Mouse (Mus musculus): ENCODE data around the gene Adgrb2. TPM values are rescaled to one million over a fixed set of nuclear protein-coding genes. Genes with fewer than 3 reads are reported as not detected.

The Adgrb2 gene
- polyA plus RNA-seq, 1 experiment from 2014 or later: 2.5 TPM

DNA sequence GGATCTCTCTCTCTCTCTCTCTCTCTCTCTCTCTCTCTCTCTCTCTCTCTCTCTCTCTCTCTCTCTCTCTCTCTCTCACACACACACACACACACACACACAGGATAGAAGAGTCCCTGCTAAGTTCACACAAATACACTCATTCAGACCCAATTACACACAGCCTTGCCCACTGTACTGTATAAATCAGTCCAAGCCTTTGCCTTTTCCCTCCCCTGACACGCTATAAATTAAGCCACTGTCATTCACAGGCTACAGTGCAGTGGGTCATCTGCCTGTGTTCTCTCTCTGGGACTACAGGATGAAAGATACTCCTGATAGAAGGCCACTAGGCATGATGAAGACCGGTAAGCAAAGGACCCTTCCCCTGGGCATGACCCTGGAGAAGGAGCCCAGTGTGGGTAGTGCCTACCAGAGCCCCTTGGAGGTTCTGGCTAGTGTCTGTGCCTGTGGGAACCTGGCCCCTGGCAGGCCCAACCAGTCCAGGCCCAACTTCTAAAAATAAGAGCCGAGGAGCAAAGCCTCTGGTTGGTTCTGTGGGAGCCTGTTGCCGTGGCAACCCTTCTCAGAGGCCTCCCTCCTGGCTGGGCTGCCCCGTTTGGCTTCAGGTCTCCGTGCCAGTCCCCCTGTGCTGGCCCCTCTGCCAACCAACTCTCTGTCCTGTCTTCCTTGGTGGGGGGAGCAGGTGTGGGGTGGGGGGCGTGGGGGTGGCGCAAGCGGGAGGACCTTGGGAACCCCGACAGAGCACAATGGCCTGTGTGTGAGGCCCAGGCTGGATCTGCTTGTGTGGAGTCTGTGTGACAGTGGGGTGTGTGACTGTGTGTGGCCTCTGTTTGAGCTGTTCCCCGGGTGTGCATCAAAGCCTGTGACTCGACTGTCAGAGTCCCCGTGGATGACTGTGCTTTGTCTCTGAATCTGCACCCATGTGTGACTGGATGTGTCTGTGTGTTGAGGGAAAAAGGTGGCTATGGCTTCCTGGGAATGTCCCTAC is 17.4 kb upstream of the Adgrb2 start:
- Histone ChIP-seq H3K9me3 (replicated peaks; ENCODE audit: control insufficient read depth, low read length) (no peaks in the 10 kb centered on the region), H3K27ac (ENCODE audit: low read depth, low read length) (no peak overlapping the region), H3K27me3 (ENCODE audit: control insufficient read depth, insufficient read depth, low read length) (peaks cover 8% of the 10 kb centered on the region; the same call in 1 of the 2 replicates), H3K9ac (ENCODE audit: low read depth, low read length) (no peak overlapping the region), H3K4me1 (ENCODE audit: control insufficient read depth, insufficient read depth, low read length) (peaks cover 13% of the 10 kb centered on the region), H3K36me3 (ENCODE audit: control insufficient read depth, insufficient read depth, low read length) (no peaks in the 10 kb centered on the region), H3K4me3 (ENCODE audit: low read depth, low read length) (no peak overlapping the region), H3K4me2 (no peak overlapping the region)
- WGBS (ENCODE audit: insufficient replicate concordance): 54% methylated on average over 13 of the region's 13 CpGs
- 0 out of 2 replicates have a peak, but pooled peaks have one; percentile 11 for ATAC-seq (replicated peaks; ENCODE audit: insufficient number of reproducible peaks, low FRiP score, low TSS enrichment)

DNA sequence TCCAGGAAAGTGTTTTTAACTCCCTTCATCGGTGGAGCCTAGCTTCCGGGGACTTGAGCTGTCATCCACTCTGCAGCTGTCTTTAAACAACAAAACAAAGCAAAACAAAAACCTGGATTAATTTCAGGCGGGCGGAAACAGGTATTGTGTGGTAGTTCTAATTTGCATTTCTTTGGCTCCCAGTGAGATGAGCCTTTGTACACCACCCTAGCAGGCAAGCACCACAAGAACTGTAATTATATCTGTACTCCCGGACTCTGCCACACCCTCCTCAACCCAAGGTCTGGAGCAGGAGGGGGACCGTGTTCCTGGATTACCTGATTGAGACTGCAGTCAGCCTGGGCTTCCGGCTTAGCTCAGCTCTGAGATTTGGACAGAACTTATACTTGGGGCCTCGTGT is 14.5 kb upstream of the Adgrb2 start:
- H3K27me3 ChIP-seq (ENCODE audit: control insufficient read depth, insufficient read depth, low read length): peaks cover 22% of the 10 kb centered on the region
- H3K36me3 ChIP-seq (ENCODE audit: control insufficient read depth, insufficient read depth, low read length): no peaks in the 10 kb centered on the region
- 64% methylated on average over 8 of the region's 8 CpGs for WGBS (ENCODE audit: insufficient replicate concordance)

DNA sequence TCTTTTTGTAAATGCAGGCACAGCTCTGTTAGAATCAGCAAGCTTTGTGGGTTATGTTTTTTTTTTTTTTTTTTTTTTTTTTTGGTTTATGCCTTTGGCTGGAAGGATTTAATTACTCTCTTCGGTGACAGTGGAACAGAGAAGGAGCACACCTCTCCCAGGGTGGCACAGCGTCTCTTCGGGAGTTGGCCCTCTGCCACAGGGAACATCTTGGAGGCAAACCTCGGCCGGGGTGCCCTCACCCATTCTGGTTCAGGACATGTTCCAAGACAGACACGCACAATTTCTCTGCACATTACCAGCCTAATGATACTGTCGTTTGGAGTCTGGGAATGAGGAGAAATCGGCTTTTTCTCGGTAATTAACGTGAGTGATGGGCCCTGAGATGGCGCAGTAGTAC is 13.8 kb upstream of the Adgrb2 start:
- Histone ChIP-seq H3K9me3 (replicated peaks; ENCODE audit: control insufficient read depth, low read length) (no peaks in the 10 kb centered on the region), H3K4me3 (ENCODE audit: low read depth, low read length) (no peak overlapping the region), H3K27me3 (ENCODE audit: control insufficient read depth, insufficient read depth, low read length) (peaks cover 18% of the 10 kb centered on the region), H3K4me2 (no peak overlapping the region), H3K4me1 (ENCODE audit: control insufficient read depth, insufficient read depth, low read length) (peaks cover 5% of the 10 kb centered on the region; the same call in 1 of the 2 replicates), H3K27ac (ENCODE audit: low read depth, low read length) (no peak overlapping the region), H3K9ac (ENCODE audit: low read depth, low read length) (no peak overlapping the region), H3K36me3 (ENCODE audit: control insufficient read depth, insufficient read depth, low read length) (no peaks in the 10 kb centered on the region)
- WGBS (ENCODE audit: insufficient replicate concordance): 87% methylated on average over 11 of the region's 11 CpGs
- ATAC-seq (replicated peaks; ENCODE audit: insufficient number of reproducible peaks, low FRiP score, low TSS enrichment): no peak

More for the DNA sequence above, 14.5 kb upstream of the Adgrb2 start:
- Histone ChIP-seq H3K9ac (ENCODE audit: low read depth, low read length) (no peak overlapping the region), H3K4me2 (no peak overlapping the region), H3K4me1 (ENCODE audit: control insufficient read depth, insufficient read depth, low read length) (peaks cover 10% of the 10 kb centered on the region), H3K4me3 (ENCODE audit: low read depth, low read length) (no peak overlapping the region), H3K27ac (ENCODE audit: low read depth, low read length) (no peak overlapping the region), H3K9me3 (replicated peaks; ENCODE audit: control insufficient read depth, low read length) (no peaks in the 10 kb centered on the region)
- no peak for ATAC-seq (replicated peaks; ENCODE audit: insufficient number of reproducible peaks, low FRiP score, low TSS enrichment)

DNA sequence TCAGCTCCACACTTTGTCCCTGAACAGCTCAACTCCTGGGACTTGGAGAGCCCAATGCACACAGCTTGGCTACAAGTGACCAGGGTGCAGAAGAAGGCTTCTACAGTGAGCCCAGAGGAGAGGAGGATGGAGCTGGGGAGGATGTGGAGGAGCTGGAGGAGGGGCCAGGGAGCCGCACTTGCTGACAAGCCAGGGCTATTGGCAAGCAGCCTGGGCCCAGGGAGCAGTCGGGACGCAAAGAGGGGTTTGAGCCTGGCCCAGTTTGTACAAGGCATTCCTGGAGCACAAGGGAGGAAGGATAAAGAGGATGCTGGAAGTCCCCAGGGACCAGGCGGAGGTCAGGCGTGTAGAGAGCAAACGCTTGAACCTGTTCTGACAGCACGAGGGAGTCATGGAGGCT is 12.7 kb upstream of the Adgrb2 start:
- Histone ChIP-seq H3K9ac (ENCODE audit: low read depth, low read length) (no peak overlapping the region), H3K27me3 (ENCODE audit: control insufficient read depth, insufficient read depth, low read length) (peaks cover 21% of the 10 kb centered on the region), H3K36me3 (ENCODE audit: control insufficient read depth, insufficient read depth, low read length) (no peaks in the 10 kb centered on the region), H3K9me3 (replicated peaks; ENCODE audit: control insufficient read depth, low read length) (no peaks in the 10 kb centered on the region), H3K4me1 (ENCODE audit: control insufficient read depth, insufficient read depth, low read length) (peaks cover 5% of the 10 kb centered on the region; the same call in 1 of the 2 replicates), H3K27ac (ENCODE audit: low read depth, low read length) (no peak overlapping the region), H3K4me2 (no peak overlapping the region), H3K4me3 (ENCODE audit: low read depth, low read length) (no peak overlapping the region)
- 27% methylated on average over 7 of the region's 7 CpGs for WGBS (ENCODE audit: insufficient replicate concordance)
- ATAC-seq (replicated peaks; ENCODE audit: insufficient number of reproducible peaks, low FRiP score, low TSS enrichment): no peak; the same call in 1 of the 2 replicates

DNA sequence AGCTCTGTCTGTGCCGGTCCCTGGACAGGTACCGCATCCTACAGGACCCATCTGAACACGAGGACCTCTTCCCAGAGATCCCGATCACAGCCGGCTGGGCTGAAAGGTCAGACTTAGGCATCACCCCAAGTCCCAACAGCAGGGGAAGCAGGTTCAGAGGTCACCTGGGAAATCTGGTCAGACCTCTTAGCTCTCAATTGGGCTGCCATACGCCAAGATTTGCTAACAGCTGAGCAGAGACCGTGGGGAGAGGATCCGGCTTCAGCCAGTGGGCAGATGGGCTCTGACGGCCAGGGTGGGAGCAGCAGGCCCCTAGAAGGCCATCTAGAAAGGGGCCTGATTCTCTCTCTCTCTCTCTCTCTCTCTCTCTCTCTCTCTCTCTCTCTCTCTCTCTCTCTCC is 10.4 kb upstream of the Adgrb2 start:
- Histone ChIP-seq H3K36me3 (ENCODE audit: control insufficient read depth, insufficient read depth, low read length) (no peaks in the 10 kb centered on the region), H3K27ac (ENCODE audit: low read depth, low read length) (no peak overlapping the region), H3K27me3 (ENCODE audit: control insufficient read depth, insufficient read depth, low read length) (peaks cover 24% of the 10 kb centered on the region), H3K9ac (ENCODE audit: low read depth, low read length) (no peak overlapping the region), H3K4me3 (ENCODE audit: low read depth, low read length) (no peak overlapping the region), H3K4me1 (ENCODE audit: control insufficient read depth, insufficient read depth, low read length) (peaks cover 3% of the 10 kb centered on the region; the same call in 1 of the 2 replicates), H3K4me2 (no peak overlapping the region), H3K9me3 (replicated peaks; ENCODE audit: control insufficient read depth, low read length) (no peaks in the 10 kb centered on the region)
- 65% methylated on average over 9 of the region's 9 CpGs for WGBS (ENCODE audit: insufficient replicate concordance)
- no peak for ATAC-seq (replicated peaks; ENCODE audit: insufficient number of reproducible peaks, low FRiP score, low TSS enrichment)

DNA sequence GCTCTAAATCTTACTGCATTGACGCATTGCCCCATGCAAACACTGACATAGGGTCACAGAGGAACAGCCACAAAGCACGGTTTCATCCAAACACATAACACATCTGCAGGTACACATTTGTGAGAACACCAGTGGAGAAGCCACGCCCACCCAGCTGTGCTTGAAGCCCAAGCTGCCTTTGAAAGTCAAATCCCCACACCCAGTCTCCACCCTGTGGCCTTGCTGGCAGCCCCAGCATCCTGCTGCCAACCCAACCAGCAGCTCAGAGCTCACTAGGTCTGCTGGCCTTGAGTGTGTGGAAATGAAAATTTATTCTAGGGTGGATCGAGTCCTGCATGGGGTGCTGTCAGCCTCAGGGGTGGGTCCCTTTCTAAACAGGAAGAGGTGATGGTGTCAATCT is 7.4 kb upstream of the Adgrb2 start:
- Histone ChIP-seq H3K27me3 (ENCODE audit: control insufficient read depth, insufficient read depth, low read length) (peaks cover 48% of the 10 kb centered on the region), H3K4me2 (no peak overlapping the region), H3K36me3 (ENCODE audit: control insufficient read depth, insufficient read depth, low read length) (no peaks in the 10 kb centered on the region), H3K9ac (ENCODE audit: low read depth, low read length) (no peak overlapping the region), H3K27ac (ENCODE audit: low read depth, low read length) (no peak overlapping the region), H3K4me3 (ENCODE audit: low read depth, low read length) (no peak overlapping the region), H3K9me3 (replicated peaks; ENCODE audit: control insufficient read depth, low read length) (no peaks in the 10 kb centered on the region), H3K4me1 (ENCODE audit: control insufficient read depth, insufficient read depth, low read length) (peaks cover 3% of the 10 kb centered on the region; the same call in 1 of the 2 replicates)
- no peak for ATAC-seq (replicated peaks; ENCODE audit: insufficient number of reproducible peaks, low FRiP score, low TSS enrichment)
- WGBS (ENCODE audit: insufficient replicate concordance): 59% methylated on average over 4 of the region's 4 CpGs

DNA sequence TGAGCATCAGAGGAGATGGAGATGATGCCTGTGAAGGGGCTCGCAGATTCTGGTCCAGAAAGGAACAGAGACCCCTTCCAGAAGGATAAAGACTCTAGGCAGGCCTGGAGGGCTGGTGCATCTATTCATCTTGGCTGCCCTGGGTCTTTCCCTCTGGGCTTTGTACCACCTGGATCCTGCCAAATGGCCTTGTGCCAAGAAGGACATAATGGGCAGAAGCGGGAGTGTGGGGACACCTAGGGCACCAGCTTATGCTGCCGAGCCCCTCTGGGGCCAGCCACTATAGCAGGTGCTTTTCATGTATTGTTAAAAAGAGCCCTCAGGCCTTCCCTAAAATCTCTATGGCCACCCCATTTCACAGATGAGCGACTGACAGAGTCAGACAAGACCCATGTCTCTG is 6.4 kb upstream of the Adgrb2 start:
- Histone ChIP-seq H3K4me1 (ENCODE audit: control insufficient read depth, insufficient read depth, low read length) (peaks cover 3% of the 10 kb centered on the region; the same call in 1 of the 2 replicates), H3K4me2 (no peak overlapping the region), H3K27me3 (ENCODE audit: control insufficient read depth, insufficient read depth, low read length) (peaks cover 53% of the 10 kb centered on the region), H3K9ac (ENCODE audit: low read depth, low read length) (no peak overlapping the region), H3K4me3 (ENCODE audit: low read depth, low read length) (no peak overlapping the region), H3K27ac (ENCODE audit: low read depth, low read length) (no peak overlapping the region), H3K9me3 (replicated peaks; ENCODE audit: control insufficient read depth, low read length) (no peaks in the 10 kb centered on the region), H3K36me3 (ENCODE audit: control insufficient read depth, insufficient read depth, low read length) (no peaks in the 10 kb centered on the region)
- WGBS (ENCODE audit: insufficient replicate concordance): 69% methylated on average over 4 of the region's 4 CpGs
- ATAC-seq (replicated peaks; ENCODE audit: insufficient number of reproducible peaks, low FRiP score, low TSS enrichment): no peak

DNA sequence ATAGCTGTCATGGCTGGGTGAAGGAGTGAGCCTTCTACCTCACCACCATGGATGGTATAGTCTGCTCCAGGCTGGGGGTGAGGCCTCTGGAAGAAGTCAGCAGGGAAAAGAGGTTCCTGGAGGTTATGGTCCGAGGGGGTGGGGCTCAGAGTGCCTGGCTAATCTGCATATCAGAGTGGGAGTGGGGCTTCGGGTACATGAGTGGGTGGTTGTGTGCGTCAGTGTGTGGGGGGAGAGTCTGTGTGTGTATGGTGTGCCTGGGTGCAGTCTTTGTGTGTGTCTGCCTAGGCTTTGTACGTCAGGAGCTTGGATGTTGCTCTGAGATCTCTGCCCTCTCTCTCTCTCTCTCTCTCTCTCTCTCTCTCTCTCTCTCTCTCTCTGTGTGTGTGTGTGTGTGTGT is 5.7 kb upstream of the Adgrb2 start:
- H3K9me3 ChIP-seq (replicated peaks; ENCODE audit: control insufficient read depth, low read length): no peaks in the 10 kb centered on the region
- H3K4me1 ChIP-seq (ENCODE audit: control insufficient read depth, insufficient read depth, low read length): peaks cover 7% of the 10 kb centered on the region
- no peak overlapping the region for H3K4me3 ChIP-seq (ENCODE audit: low read depth, low read length)
- 72% methylated on average over 4 of the region's 4 CpGs for WGBS (ENCODE audit: insufficient replicate concordance)
- no peak overlapping the region for H3K9ac ChIP-seq (ENCODE audit: low read depth, low read length)
- no peak overlapping the region for H3K27ac ChIP-seq (ENCODE audit: low read depth, low read length)
- no peak overlapping the region for H3K4me2 ChIP-seq
- H3K27me3 ChIP-seq (ENCODE audit: control insufficient read depth, insufficient read depth, low read length): peaks cover 48% of the 10 kb centered on the region
- no peak for ATAC-seq (replicated peaks; ENCODE audit: insufficient number of reproducible peaks, low FRiP score, low TSS enrichment)
- no peaks in the 10 kb centered on the region for H3K36me3 ChIP-seq (ENCODE audit: control insufficient read depth, insufficient read depth, low read length)

Measured in heart, embryonic 11.5 days (tissue).